Mouse (Mus musculus) embryo, embryonic 11.5 days (tissue): ENCODE data around the gene Nrcam.

Experiments
- DNase-seq: peaks from one replicate; pipeline ENCODE4 v3.0.0-alpha.2; 2012; ENCODE audit warnings: low read depth, low spot score

The Nrcam gene

DNA sequence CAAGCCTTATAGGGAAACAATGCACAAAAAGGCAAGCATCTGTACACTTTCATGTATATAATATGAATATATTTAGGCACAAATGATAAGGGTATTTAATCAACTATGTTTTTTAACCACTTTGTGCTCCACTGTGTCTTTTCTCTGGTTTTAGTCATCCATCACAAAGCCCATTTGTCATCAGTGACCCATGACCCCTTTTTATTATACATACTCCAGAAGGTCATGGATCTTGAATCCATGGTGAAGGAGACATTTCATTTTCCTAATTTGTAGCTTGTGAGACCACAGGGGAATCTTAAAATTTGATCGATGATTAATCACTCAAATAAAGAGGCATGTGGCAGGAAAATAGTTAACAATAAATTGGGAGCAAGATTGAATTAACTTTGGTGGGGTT, 29.2 kb downstream of the Nrcam start:
- no peak for DNase-seq

GRCm38 (mm10) chr12:44371076-44371710, 42.5 kb downstream of the Nrcam start:
- no peak for DNase-seq

GRCm38 (mm10) chr12:44375956-44376355, 47.3 kb downstream of the Nrcam start:
- no peak for DNase-seq

DNA sequence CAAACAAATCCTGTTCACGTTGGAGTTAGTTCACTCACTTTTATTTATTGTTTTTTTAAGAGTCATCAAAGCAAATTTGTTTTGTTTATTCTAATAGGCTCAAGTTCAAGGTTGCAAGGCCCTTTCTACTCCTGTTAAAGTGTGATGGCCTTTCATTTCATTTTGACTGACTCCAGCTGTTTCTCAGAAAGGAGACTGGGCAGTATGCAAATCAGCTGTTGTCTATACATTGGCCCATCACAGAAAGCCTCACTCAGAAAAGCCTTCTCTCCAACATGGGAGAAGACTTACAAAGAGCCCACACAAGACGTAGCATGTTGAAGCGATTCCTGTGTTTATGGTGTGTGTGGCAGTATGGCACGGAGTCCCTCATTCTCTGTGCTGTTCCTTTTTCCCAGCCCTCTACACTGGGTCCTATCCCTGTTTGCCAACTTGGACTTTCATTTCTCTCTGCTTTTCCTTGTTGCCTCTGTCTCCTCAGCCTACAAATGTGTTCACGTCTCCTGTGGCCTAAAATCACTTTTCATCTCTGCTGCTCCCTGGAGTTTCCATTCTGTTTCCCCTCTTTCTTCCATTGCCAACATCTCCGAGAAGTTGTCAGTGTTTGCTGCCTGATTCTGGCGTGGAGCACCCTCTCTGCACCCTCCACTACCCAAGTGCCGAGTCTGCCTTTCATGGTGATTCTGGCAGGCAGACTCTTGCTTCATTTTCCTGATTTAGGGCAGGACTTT, 49.9 kb downstream of the Nrcam start:
- DNase-seq = no peak

GRCm38 (mm10) chr12:44380805-44381204, 52.1 kb downstream of the Nrcam start:
- DNase-seq = no peak

GRCm38 (mm10) chr12:44386398-44386797, 57.7 kb downstream of the Nrcam start:
- no peak for DNase-seq

DNA sequence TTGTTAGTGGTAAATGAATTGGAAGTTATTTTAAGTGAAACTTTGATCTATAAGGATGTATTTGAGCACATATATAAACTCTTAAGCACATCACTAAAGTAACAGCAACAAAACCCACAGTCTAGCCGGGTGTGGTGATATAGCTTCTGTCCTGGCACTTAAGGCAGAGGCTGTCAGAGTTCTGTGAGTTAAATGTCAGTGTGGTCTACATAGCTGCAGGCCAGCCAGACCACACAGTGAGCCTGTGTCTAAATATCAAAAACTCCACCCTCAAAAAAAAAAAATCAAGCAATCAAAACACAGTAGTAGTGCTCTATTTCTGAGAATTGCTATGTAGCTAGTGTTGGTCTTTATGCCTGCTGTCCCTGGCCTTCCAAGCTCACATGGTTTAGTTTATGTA, 59.5 kb downstream of the Nrcam start:
- no peak for DNase-seq

DNA sequence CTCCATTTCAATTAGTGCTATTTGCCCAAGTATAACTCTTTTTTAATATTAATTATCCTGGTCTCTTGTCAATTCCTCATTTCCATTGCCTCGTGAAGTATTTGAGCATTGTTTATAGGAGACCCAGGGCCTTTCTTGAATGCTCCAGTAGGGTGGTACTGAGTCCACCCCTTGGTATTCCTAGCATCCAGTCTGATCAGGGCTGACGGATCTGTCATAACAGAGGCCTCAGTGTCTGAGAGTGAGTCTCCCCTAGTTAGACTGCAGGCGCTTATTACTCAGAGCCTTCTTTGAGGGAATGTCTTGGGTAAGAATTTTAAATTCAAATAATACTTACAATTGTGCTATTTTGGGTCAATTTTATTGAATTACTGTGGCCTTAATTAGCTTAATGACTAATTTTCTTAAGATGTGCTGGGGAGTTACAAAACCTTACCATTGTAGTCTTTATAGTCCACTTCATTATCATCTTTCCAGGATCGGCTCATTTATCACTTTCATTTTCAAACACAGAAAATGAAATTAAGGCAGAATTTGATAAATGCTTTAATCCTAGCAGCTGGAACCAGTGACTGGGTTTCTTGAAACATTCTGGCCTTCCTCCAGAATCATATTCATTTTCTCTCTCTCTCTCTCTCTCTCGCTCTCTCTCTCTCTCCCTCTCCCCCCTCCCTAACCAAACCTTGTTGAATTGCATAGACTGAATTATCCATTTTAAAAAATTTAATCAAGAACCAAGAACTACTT, 61.9 kb downstream of the Nrcam start:
- no peak for DNase-seq

- no peak for DNase-seq
These were observed 66.2 kb downstream of the Nrcam start for GRCm38 (mm10) chr12:44394901-44395300.

DNA sequence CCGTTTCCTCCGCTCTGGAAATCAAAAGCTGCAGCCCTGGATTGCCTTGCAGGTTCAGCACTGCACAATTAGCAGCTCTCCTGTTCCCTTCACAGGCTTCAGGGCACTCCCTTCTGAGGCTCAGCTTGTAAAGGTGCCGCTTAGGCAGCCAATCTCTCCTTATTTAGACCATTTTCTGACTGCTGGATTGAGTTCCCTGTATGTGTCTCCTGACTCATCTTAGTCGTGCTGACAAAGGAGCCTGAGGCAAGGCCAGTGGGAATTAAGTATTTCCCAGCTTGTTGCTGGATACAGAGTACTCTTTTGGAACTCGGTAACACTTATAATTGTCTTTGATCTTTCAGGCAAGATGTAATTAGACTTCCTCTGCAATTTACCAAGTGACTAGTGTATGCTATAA, 69.1 kb downstream of the Nrcam start:
- no peak for DNase-seq

DNA sequence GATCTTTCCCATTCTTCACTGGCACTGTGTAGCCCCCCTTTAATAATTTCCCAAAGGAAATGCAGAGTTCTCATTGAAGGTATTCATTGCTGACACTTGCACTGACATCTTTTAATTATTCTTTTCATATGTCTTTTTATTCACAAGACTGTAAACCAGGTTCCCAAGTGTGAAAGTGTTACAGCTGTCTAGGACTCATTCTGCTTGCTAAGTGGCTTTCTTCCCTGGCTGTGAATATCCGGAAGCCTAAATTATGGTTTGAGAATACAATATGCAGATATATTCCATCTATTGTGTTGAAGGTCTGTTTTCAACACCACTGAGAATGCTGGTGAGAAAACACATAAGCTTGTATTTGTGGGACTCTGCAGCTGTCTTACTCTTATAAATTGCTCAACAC, 73.4 kb downstream of the Nrcam start:
- DNase-seq = no peak

GRCm38 (mm10) chr12:44403270-44403669, 74.6 kb downstream of the Nrcam start:
- DNase-seq = no peak

- no peak for DNase-seq
These were observed 75.2 kb downstream of the Nrcam start for GRCm38 (mm10) chr12:44403731-44404424.

- DNase-seq = no peak
These were observed 81.1 kb downstream of the Nrcam start for GRCm38 (mm10) chr12:44409786-44410185.

DNA sequence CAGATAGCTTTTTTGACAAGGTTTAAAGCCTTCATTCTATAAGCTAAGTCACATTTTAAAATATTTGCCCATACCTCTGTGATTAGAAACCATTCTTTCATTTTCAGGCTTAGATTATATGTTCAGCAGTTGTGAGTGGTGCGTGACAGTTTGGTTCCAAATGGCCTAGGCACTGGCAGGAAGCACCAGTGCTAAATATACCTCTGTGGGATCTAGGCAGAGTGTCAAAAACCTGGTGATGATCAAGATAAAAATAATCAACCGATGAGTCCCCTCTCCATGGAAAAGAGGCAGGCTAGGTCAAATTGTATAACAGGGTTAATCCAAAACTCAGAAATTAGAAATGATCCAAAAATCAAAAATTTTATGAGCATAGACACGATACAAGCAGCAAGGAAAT, 82.3 kb downstream of the Nrcam start:
- DNase-seq = no peak

DNA sequence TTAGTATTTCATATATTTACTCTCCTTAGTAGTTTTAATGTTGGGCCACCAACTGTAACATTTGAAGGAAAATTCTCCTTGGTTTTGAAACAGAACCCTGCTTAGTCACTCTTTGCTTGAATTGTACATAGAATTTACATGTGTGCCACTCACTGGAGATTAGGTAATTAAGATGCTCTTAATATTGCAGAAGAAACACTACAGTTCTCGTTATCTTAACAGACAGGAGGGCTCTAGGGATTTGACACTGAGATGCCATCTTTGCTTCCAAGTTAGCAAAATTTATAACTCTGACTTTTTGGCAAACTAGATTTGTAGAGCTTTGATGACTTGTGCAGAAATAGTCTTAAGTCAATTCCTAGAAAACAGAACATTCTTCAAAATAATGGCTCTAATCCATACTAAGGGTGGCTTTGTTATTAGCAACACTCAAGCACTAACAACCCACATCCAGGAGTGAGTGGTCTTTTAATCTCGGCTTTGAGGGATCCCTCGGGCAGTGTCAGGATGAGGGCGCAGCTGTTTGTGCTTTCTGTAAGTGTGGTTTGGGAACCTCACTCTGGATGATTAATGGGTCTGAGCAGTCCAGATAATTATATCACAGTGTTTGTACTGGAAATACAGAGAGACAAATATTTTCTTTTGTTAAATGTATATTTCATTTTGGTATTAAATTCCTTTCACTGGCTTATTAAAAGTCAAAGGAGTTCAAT, 93.6 kb downstream of the Nrcam start:
- no peak for DNase-seq

GRCm38 (mm10) chr12:44422867-44423255, 94.2 kb downstream of the Nrcam start:
- no peak for DNase-seq

DNA sequence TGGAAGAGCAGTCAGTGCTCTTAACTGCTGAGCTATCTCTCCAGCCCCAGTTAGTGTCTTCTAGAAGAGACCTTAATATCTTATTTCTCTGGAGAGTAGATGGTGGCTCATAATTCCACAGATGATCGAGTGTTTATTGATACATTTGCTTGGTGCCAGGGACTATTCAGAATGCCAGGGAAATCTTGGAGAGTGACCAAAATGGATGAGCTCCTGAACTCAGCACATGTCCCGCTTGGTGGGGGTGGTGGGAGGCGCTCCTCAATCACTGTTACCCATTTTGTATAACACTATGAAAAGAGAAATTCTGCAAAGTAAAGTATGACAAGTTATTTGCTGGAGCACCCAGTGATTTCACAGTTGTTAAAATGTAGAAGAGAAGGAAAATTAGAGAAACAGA, 95.3 kb downstream of the Nrcam start:
- DNase-seq = no peak

DNA sequence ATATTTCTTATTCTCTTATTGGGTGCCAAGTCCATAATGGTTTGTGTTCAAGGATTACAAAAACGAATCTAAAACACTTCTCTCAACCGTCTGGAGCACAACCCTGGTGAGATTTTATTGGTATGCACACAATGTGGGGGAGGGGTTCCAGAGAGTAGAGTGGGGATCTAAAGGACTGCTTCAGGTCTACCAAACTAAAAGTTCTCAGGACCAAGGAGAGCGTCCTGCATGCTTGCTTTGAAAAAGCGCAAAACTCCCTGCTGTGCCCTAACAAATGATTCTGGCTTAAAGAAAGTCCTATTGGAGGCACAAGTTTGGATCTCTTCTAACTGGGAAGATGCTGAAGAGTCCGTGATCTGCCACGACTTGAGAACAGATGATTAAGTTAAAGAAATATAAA, 96.4 kb downstream of the Nrcam start:
- peak; percentile 53 for DNase-seq

- DNase-seq = no peak
These were observed 101.7 kb downstream of the Nrcam start for GRCm38 (mm10) chr12:44430335-44430734.

DNA sequence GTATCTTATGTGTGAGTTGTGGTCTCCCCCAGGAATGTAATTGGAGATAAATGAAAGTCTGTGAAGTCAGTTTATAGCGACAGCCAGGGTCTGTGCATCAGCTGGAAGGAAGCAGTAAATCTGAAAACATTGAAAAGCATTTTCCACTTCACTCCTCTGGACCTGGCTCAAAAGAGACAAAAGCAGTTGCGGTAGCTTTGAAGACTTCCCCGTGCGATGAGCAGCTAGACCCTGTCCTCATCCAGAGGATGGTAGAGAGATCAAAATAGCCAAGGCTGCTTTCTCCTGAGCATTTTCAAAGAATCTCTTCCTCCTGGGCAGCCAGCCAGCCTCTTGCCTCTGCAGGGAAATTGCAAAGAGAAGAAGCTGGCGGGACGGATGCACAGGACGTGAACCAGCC, 102.3 kb downstream of the Nrcam start:
- DNase-seq = no peak

DNA sequence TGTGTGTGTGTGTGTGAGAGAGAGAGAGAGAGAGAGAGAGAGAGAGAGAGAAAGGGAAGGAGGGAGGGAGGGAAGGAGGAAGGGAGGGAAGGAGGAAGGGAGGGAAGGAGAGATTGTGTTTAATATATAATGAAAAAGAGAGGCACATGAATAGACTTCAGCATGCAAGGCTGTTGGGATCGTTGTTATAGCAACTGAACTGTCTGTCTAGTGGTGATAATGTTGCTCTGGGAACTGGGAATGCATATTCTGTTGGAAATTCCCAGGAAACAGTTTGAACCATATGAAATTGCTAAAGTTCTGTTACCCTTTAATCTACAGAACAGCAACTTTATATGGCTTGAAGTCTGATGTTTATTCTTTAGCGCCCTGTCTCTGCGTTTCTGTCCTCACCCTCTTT, 104.0 kb downstream of the Nrcam start:
- no peak for DNase-seq
